Mouse (Mus musculus) liver, embryonic 14.5 days (tissue): Measurements from ENCODE around the gene Cct5. TPM values are rescaled to one million over a fixed set of nuclear protein-coding genes. Genes with fewer than 3 reads are reported as not detected.
A peak's percentile ranks its signal among the peaks of the same experiment; 100 is the strongest.

Experiments
- ATAC-seq: fragments of 200-750 bp; cut with Nextera tagmentation; 2 replicates; pipeline ENCODE4 v1.8.0; 2017; ENCODE audit warnings: moderate number of reproducible peaks, mild to moderate bottlenecking, moderate library complexity; ENCODE audit not compliant: insufficient read depth
- DNase-seq, 3 experiments: peaks; one replicate each; pipeline ENCODE4 v3.0.0-alpha.2; 2012 to 2013; ENCODE audit warnings: low read depth in 3 of 3, low spot score in 3 of 3
- H3K27ac ChIP-seq: fragments of 300-500 bp; sonication (generic); 2 replicates; pipeline ENCODE4 v1.5.1; 2014; ENCODE audit warnings: moderate library complexity, mild to moderate bottlenecking, control low read depth, inconsistent platforms
- H3K27me3 ChIP-seq: fragments of 300-500 bp; sonication (generic); 2 replicates; pipeline ENCODE4 v1.6.1; 2014; ENCODE audit warnings: mild to moderate bottlenecking, low read length, moderate library complexity; ENCODE audit not compliant: control insufficient read depth, insufficient read depth
- H3K36me3 ChIP-seq: fragments of 300-500 bp; sonication (generic); replicated peaks from 2 replicates; pipeline ENCODE4 v1.6.1; 2014; ENCODE audit warnings: low read depth; ENCODE audit not compliant: control insufficient read depth, insufficient read depth
- H3K4me1 ChIP-seq, 2 experiments: fragments of 200-500 bp in 1 of 2; fragments of 300-500 bp in 1 of 2; sonication (generic) in 1 of 2; replicated peaks; 2 replicates each; pipeline ENCODE4 v1.6.1; 2012 to 2014; ENCODE audit warnings: antibody characterized with exemption in 1 of 2, inconsistent platforms in 1 of 2, low read length in 1 of 2; ENCODE audit not compliant: control insufficient read depth in 2 of 2, insufficient read depth in 2 of 2
- H3K4me2 ChIP-seq: fragments of 300-500 bp; sonication (generic); 2 replicates; pipeline ENCODE4 v1.6.1; 2014; ENCODE audit warnings: low read depth, mild to moderate bottlenecking, control low read depth, moderate library complexity
- H3K4me3 ChIP-seq, 2 experiments: fragments of 200-500 bp in 1 of 2; fragments of 300-500 bp in 1 of 2; sonication (generic) in 1 of 2; 2 replicates each; pipeline ENCODE4 v1.5.1; 2012 to 2014; ENCODE audit warnings: low read depth in 2 of 2, low read length in 2 of 2, mild to moderate bottlenecking in 2 of 2, control low read depth in 1 of 2, inconsistent platforms in 1 of 2, moderate library complexity in 1 of 2; ENCODE audit not compliant: insufficient read depth in 1 of 2
- H3K9ac ChIP-seq: fragments of 300-500 bp; sonication (generic); replicated peaks from 2 replicates; pipeline ENCODE4 v1.6.1; 2014; ENCODE audit warnings: mild to moderate bottlenecking, control low read depth, moderate library complexity
- H3K9me3 ChIP-seq: fragments of 300-500 bp; sonication (generic); 2 replicates; pipeline ENCODE4 v1.6.1; 2016; ENCODE audit warnings: low read length, mixed read lengths; ENCODE audit not compliant: control insufficient read depth
- CTCF ChIP-seq: IDR thresholded peaks from 2 replicates; pipeline ENCODE4 v1.5.1; 2016; ENCODE audit warnings: antibody characterized with exemption, low read depth, control low read depth
- EP300 ChIP-seq: IDR thresholded peaks from 2 replicates; pipeline ENCODE4 v1.6.1; 2016; ENCODE audit warnings: antibody characterized with exemption, low read depth
- WGBS: fragments of 180-500 bp; shearing (Covaris S2); extraction: QIAGEN DNeasy Blood & Tissue Kit; methylation state at CpG from one replicate; pipeline ENCODE4 v1.1.7; 2014; ENCODE audit not compliant: insufficient replicate concordance; 5-methylcytosine and 5-hydroxymethylcytosine counted together
- polyA plus RNA-seq, 2 experiments: library from polyadenylated mRNA; depleted of rRNA in 1 of 2; stranded (reverse) in 1 of 2; unstranded in 1 of 2; fragments of >200 nt; fragmentation: Nextera tagmentation in 1 of 2; extraction: Ambion mirVana in 1 of 2; gene quantifications; 2 replicates each; pipeline versions ENCODE4 v1.2.1 to v1.2.3; 2012 to 2014

Gene Cct5
- polyA plus RNA-seq, 2 experiments: 167 to 341 TPM

DNA sequence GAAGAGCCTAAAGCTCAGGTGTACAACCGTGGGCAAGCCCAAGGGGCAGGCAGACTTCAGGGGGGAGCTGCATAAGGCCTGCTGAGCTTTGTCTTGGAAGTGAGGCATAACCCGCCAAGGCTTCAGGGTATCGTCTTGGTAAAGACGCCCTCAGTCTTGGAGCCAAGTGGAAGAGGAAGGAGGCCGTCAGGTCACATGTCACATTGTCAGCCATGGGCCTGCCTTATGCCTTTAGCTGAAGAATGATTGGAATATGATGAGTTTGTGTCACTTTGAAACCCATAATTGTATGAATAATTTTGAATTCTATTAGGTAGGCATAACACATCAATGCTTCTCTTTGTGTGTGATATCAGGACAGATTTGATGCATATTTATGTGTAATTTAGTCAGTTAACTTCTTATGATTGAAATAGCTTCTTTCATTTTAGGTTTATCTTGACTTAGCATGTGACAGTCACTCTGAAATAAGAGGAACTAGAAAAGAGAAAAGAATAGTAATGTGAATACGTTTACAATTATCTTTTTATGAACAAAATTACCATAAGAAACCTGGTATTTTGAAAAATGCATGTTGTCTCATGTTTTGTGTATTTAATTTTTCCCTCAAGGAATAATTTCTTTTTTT, 12.3 kb upstream of the Cct5 start:
- Histone ChIP-seq H3K9me3 (no peaks in the 10 kb centered on the region), H3K27me3 (no peaks in the 10 kb centered on the region), H3K9ac (no peak overlapping the region), H3K4me3 (no peak overlapping the region), H3K36me3 (no peaks in the 10 kb centered on the region), H3K27ac (no peak overlapping the region), H3K4me2 (no peak overlapping the region), H3K4me1 (no peaks in the 10 kb centered on the region)
- ATAC-seq (no peak), DNase-seq (no peak)
- WGBS: 66% methylated on average over 6 of the region's 6 CpGs
- no peak for TF ChIP-seq EP300
- TF ChIP-seq CTCF: no peak

DNA sequence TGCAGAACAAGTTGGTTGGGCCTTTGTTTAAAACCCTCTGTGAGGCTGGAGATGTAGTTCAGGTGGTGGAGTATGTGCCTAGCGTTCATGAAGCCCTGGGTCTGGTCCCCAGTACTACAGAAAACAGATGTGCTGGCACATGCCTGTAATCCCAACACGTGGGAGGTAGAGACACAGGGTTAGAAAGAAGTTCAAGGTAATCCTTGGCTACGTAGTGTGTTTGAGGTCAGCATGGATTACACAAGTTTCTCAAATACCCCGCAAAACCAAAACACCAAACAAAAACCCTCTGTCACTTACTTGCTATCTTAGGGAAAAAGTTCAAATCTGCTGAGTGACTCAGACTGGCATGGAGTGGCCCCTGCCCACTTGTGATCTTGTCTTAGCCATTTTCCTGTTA, 10.4 kb upstream of the Cct5 start:
- Histone ChIP-seq H3K27me3 (no peaks in the 10 kb centered on the region), H3K4me2 (no peak overlapping the region), H3K27ac (no peak overlapping the region), H3K9me3 (no peaks in the 10 kb centered on the region), H3K4me1 (no peaks in the 10 kb centered on the region; a peak in 1 of 4 replicates), H3K36me3 (no peaks in the 10 kb centered on the region), H3K9ac (no peak overlapping the region), H3K4me3 (no peak overlapping the region)
- 69% methylated on average over 4 of the region's 4 CpGs for WGBS
- ATAC-seq (no peak), DNase-seq (no peak)
- TF ChIP-seq EP300 (no peak), CTCF (no peak)

DNA sequence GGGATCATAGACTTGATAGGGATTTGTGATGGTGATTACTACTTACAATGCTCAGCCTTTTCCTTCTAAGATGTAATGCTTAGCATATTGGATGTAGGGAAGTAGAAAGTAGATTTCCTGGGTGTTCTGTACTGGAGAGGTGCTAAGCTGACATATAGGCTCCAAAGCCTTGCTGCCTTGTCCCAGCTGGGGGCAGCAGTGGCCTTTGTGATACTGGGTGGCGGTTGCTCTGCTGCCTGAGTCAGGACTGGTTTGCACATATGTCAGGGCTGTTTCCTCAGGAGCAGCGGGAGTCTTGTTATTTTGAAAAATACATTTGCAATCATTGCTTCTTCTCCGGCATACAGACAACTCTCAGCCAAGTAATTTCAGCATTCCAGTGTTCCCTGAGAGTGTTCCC, 9.4 kb upstream of the Cct5 start:
- Histone ChIP-seq H3K27me3 (no peaks in the 10 kb centered on the region), H3K4me3 (no peak overlapping the region), H3K27ac (no peak overlapping the region), H3K36me3 (no peaks in the 10 kb centered on the region), H3K9ac (no peak overlapping the region), H3K9me3 (no peaks in the 10 kb centered on the region), H3K4me1 (no peaks in the 10 kb centered on the region; a peak in 1 of 4 replicates), H3K4me2 (no peak overlapping the region)
- no peak for DNase-seq
- TF ChIP-seq EP300 (no peak), CTCF (peak; percentile 50)
- no peak for ATAC-seq
- WGBS: 73% methylated on average over 3 of the region's 3 CpGs

DNA sequence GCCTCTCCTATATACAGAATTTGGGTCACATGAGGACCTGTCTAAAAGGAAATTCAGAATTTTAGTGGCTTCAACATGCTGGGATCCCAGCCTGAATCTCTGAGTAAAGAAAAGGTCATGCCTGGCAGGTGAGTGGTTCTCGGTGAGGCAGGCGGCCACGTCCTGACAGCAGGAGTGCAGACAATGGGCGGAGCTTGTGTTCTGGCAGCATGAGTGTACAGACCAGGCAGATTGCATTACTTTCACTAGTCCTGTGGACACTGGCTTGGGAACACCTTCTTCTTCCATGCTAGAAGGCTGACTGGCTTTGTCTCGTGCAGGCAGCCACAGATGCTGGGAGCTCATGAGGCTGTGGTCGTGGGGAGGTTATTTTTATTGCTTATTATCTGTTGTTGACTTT, 5.2 kb upstream of the Cct5 start:
- DNase-seq: no peak
- Histone ChIP-seq H3K4me2 (no peak overlapping the region), H3K27me3 (no peaks in the 10 kb centered on the region), H3K36me3 (no peaks in the 10 kb centered on the region), H3K9ac (no peak overlapping the region), H3K4me3 (no peak overlapping the region), H3K27ac (no peak overlapping the region), H3K4me1 (no peaks in the 10 kb centered on the region; a peak in 1 of 4 replicates), H3K9me3 (no peaks in the 10 kb centered on the region)
- no peak for ATAC-seq
- TF ChIP-seq CTCF (no peak), EP300 (no peak)
- 66% methylated on average over 6 of the region's 6 CpGs for WGBS

DNA sequence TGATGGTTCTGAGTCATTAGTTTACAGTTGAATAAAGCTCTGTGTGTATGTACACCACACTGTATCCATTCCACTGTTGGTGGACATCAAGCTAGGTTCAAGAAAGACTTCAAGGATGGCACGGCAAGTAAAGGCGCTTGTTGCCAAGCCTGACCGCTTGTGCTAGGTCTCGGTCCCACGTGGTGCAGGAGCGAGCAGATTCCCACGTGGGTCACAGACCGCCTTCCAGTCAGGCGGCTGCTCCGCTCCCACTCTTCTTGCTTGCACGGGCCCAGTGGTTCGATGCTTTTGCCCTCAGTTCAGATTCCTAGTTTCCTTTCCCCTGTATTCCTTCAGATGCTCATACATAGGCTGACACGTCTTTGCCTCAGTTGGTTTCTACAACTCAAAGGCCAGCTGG, 1.5 kb upstream of the Cct5 start:
- DNase-seq (no peak), ATAC-seq (no peak)
- H3K9me3 ChIP-seq: no peaks in the 10 kb centered on the region
- H3K9ac ChIP-seq: peak overlapping the region; percentile 94; the same call in 1 of the 2 replicates
- no peak overlapping the region for H3K27ac ChIP-seq
- WGBS: 82% methylated on average over 13 of the region's 13 CpGs
- peak overlapping the region; percentile 91 for H3K4me2 ChIP-seq
- H3K4me1 ChIP-seq: peaks cover 6 to 17% of the 10 kb centered on the region in 2 experiments; a peak in 3 of 4 replicates
- no peaks in the 10 kb centered on the region for H3K27me3 ChIP-seq
- peak overlapping the region in 1 of 2 experiments; percentile 75; a peak in 2 of 4 replicates for H3K4me3 ChIP-seq
- TF ChIP-seq CTCF (no peak), EP300 (no peak)
- H3K36me3 ChIP-seq: no peaks in the 10 kb centered on the region; the same call in 1 of the 2 replicates
